Mouse (Mus musculus): ENCODE results near the gene Dis3l.
A peak's percentile ranks its signal among the peaks of the same experiment; 100 is the strongest.

DNA sequence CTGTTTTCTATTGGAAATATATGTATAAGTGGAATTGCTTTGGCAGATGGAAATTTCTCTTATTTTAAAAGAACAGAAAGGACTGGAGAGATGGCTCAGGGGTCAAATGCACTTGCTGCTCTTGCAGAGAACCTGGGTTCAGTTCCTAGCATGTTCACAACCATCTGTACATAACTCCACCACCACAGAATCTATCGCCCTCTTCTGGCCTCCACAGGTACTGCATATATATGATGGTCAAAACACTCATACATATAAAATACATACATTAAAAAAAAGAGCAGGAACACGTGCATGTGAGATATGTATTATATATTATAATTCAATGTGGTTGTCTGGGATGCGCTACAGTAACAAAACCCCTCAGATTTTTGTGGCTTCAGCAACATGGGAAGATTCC, 10.1 kb upstream of the Dis3l start:
- no peak for TF ChIP-seq EP300 (IDR thresholded peaks at IDR 0.05; ENCODE audit: insufficient read depth, low read depth, low read length)
- TF ChIP-seq CTCF (IDR thresholded peaks at IDR 0.05; ENCODE audit: low read depth, low read length): peak; percentile 22
- TF ChIP-seq POLR2A (IDR thresholded peaks at IDR 0.05; ENCODE audit: insufficient read depth, low read length): no peak
